Mouse (Mus musculus): ENCODE results near the gene Vmp1.

DNA sequence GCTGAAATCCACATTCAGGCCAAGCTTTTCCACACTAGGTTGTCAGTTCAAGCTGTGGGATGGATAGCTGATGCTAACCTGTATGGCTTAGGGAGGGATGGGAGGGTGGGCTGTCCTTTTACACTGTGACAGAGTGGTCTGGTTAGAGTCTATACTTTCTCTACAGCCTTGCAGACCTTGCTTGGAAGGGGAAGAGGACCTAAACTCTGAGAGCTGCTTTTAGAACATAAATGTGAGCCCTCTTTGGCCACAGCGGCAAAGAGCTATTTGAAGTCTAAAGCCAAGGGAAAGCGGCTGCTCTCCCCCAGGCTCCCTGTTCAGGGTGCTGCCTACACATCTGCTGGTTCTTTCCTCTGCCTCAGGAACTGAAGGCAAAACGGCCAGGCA lies 98.0 kb downstream of the Vmp1 start:
- no peak for TF ChIP-seq POLR2A (IDR thresholded peaks at IDR 0.05; ENCODE audit: borderline replicate concordance, insufficient read depth, low read length)
- no peak for TF ChIP-seq CTCF (IDR thresholded peaks at IDR 0.05; ENCODE audit: borderline replicate concordance, insufficient read depth, low read depth, low read length)
